Mouse (Mus musculus): ENCODE measurements around the gene Rgl1.

Rgl1 gene

GRCm38 (mm10) chr1:152717329-152717728 is 48.8 kb downstream of the Rgl1 start:
- DNase-seq (ENCODE audit: low read depth, low spot score) = no peak

- DNase-seq (ENCODE audit: low read depth, low spot score) = no peak
These were observed 51.7 kb downstream of the Rgl1 start for GRCm38 (mm10) chr1:152714405-152714804.

GRCm38 (mm10) chr1:152713924-152714323 is 52.2 kb downstream of the Rgl1 start:
- DNase-seq (ENCODE audit: low read depth, low spot score) = no peak

- no peak for DNase-seq (ENCODE audit: low read depth, low spot score)
These were observed 55.1 kb downstream of the Rgl1 start for GRCm38 (mm10) chr1:152711037-152711436.

GRCm38 (mm10) chr1:152707560-152707959 is 58.6 kb downstream of the Rgl1 start:
- no peak for DNase-seq (ENCODE audit: low read depth, low spot score)

- DNase-seq (ENCODE audit: low read depth, low spot score) = no peak
These were observed 62.2 kb downstream of the Rgl1 start for GRCm38 (mm10) chr1:152703941-152704340.

- DNase-seq (ENCODE audit: low read depth, low spot score) = no peak
These were observed 63.2 kb downstream of the Rgl1 start for GRCm38 (mm10) chr1:152702920-152703319.

GRCm38 (mm10) chr1:152701066-152701465 is 65.1 kb downstream of the Rgl1 start:
- DNase-seq (ENCODE audit: low read depth, low spot score) = no peak

GRCm38 (mm10) chr1:152697341-152697740 is 68.8 kb downstream of the Rgl1 start:
- DNase-seq (ENCODE audit: low read depth, low spot score) = no peak

GRCm38 (mm10) chr1:152695491-152695890 is 70.7 kb downstream of the Rgl1 start:
- DNase-seq (ENCODE audit: low read depth, low spot score) = no peak

GRCm38 (mm10) chr1:152689968-152690367 is 76.2 kb downstream of the Rgl1 start:
- DNase-seq (ENCODE audit: low read depth, low spot score) = no peak

- DNase-seq (ENCODE audit: low read depth, low spot score) = no peak
These were observed 78.4 kb downstream of the Rgl1 start for GRCm38 (mm10) chr1:152687733-152688181.

- no peak for DNase-seq (ENCODE audit: low read depth, low spot score)
These were observed 78.9 kb downstream of the Rgl1 start for GRCm38 (mm10) chr1:152687099-152687730.

- no peak for DNase-seq (ENCODE audit: low read depth, low spot score)
These were observed 80.6 kb downstream of the Rgl1 start for GRCm38 (mm10) chr1:152685531-152685930.

- DNase-seq (ENCODE audit: low read depth, low spot score) = no peak
These were observed 83.6 kb downstream of the Rgl1 start for GRCm38 (mm10) chr1:152682368-152683194.

GRCm38 (mm10) chr1:152681676-152682367 is 84.3 kb downstream of the Rgl1 start:
- DNase-seq (ENCODE audit: low read depth, low spot score) = no peak

GRCm38 (mm10) chr1:152681116-152681515 is 85.0 kb downstream of the Rgl1 start:
- DNase-seq (ENCODE audit: low read depth, low spot score) = no peak

GRCm38 (mm10) chr1:152678451-152678850 is 87.7 kb downstream of the Rgl1 start:
- DNase-seq (ENCODE audit: low read depth, low spot score) = no peak

GRCm38 (mm10) chr1:152677482-152678211 is 88.5 kb downstream of the Rgl1 start:
- DNase-seq (ENCODE audit: low read depth, low spot score) = no peak

GRCm38 (mm10) chr1:152669446-152670180 is 96.5 kb downstream of the Rgl1 start:
- no peak for DNase-seq (ENCODE audit: low read depth, low spot score)

GRCm38 (mm10) chr1:152660436-152660835 is 105.7 kb downstream of the Rgl1 start:
- DNase-seq (ENCODE audit: low read depth, low spot score) = no peak
